Mouse (Mus musculus) brain, embryonic 14.5 days (tissue): ENCODE results near the gene Endou.

ENCODE experiments used
- CTCF ChIP-seq: fragments of 200-500 bp; IDR thresholded peaks from 2 replicates; pipeline ENCODE4 v1.5.1; 2012; ENCODE audit warnings: inconsistent platforms, mild to moderate bottlenecking, moderate library complexity, borderline replicate concordance; ENCODE audit not compliant: insufficient read depth, insufficient read length; ENCODE audit errors: extremely low read depth
- POLR2A ChIP-seq: fragments of 200-500 bp; IDR thresholded peaks from 2 replicates; pipeline ENCODE4 v1.6.1; 2012; ENCODE audit warnings: mild to moderate bottlenecking, inconsistent platforms, borderline replicate concordance; ENCODE audit not compliant: poor library complexity, insufficient read depth, insufficient read length, severe bottlenecking; ENCODE audit errors: extremely low read depth

- TF ChIP-seq POLR2A, result no peak
- TF ChIP-seq CTCF, result no peak
Observed at GRCm38 (mm10) chr15:97740283-97740732, 9.2 kb upstream of the Endou start.
